Mouse (Mus musculus) megakaryocyte, embryonic 14.5 days (primary cell): ENCODE results near the gene Tmem109. TPM values are rescaled to one million over a fixed set of nuclear protein-coding genes. Genes with fewer than 3 reads are reported as not detected.

Experiments
- H3K27me3 ChIP-seq: replicated peaks from 2 replicates; pipeline ENCODE3; 2012; ENCODE audit warnings: inconsistent platforms
- H3K36me3 ChIP-seq: replicated peaks from 2 replicates; pipeline ENCODE3; 2012; ENCODE audit warnings: low read length, inconsistent platforms, mixed read lengths
- H3K4me1 ChIP-seq: 2 replicates; pipeline ENCODE4 v1.6.1; 2012; ENCODE audit warnings: inconsistent platforms
- H3K4me3 ChIP-seq: replicated peaks from 2 replicates; pipeline ENCODE3; 2012; ENCODE audit warnings: moderate library complexity, mild to moderate bottlenecking, inconsistent platforms
- H3K9me3 ChIP-seq: 2 replicates; pipeline ENCODE4 v1.6.1; 2012; ENCODE audit warnings: inconsistent platforms
- FLI1 ChIP-seq: IDR thresholded peaks from 2 replicates; pipeline ENCODE4 v1.6.1; 2012; ENCODE audit warnings: low read length, inconsistent platforms, mixed read lengths
- GATA1 ChIP-seq: IDR thresholded peaks from 3 replicates; pipeline ENCODE4 v1.6.1; 2012; ENCODE audit warnings: mixed read lengths, low read length, inconsistent platforms, borderline replicate concordance
- polyA plus RNA-seq: library from polyadenylated mRNA; stranded (reverse); fragments of >175 nt; gene quantifications from 2 replicates; pipeline ENCODE4 v1.2.3, GENCODE M21; 2012; ENCODE audit warnings: low replicate concordance; ENCODE audit not compliant: insufficient read depth

Tmem109 gene
- polyA plus RNA-seq, 1 experiment: 17.2 TPM

DNA sequence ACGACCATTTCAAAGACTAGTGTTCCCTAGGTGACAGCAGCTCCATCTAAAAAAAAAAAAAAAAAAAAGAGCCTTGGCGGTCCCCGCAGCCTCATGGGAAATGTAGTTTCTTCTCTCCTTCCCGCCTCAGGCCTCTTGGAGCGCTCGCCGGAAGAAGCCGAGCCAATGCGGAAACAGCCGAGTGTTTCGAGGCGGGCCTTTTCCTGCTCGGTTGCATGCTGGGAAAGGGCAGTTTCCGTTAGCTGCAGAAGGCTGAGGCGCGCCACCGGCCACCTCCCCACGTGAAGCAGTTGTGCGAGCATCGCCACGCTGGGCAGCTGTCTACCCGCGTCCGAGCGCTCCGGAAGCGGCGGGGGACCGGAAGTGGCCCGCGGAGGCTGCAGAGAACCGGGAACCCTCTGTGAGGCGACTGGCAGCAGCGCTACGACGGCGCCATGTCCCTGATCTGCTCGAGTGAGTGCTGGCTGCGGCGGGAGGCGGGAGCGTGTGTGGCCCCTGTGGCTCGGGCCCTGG, 13.3 kb upstream of the Tmem109 start, which contains the start of gene Prpf19:
Gene Prpf19, plus strand, starts transcription at position 216 of the 513 bp plus-strand sequence.
- Histone ChIP-seq H3K36me3 (peaks cover 32% of the 10 kb centered on the region), H3K27me3 (no peaks in the 10 kb centered on the region), H3K4me3 (peak within 1 kb of the TSS; percentile 96), H3K9me3 (no peaks in the 10 kb centered on the region), H3K4me1 (peaks cover 38% of the 10 kb centered on the region)
- TF ChIP-seq FLI1: peak; percentile 88
- no peak for TF ChIP-seq GATA1

DNA sequence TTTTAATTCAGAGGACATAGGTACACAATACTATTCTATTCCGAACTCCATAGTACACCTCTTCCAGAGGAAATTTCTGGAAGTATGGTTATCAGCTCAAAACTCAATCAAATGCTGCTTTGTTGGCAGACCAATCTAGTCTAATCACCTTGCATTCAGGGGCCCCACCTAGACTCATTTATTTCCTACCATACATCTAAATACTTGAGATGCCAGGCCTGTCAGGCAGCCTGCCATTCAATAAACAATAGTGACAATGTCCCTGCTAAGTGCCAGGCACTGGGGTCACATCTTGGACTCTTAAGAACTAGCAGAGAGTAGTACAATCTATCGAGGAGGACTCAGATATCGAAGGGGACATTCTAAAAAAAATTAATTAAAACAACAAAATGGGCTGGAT, 10.4 kb upstream of the Tmem109 start:
- TF ChIP-seq FLI1 (no peak), GATA1 (no peak)
- Histone ChIP-seq H3K9me3 (peaks cover 7% of the 10 kb centered on the region), H3K36me3 (peaks cover 4% of the 10 kb centered on the region), H3K27me3 (peaks cover 3% of the 10 kb centered on the region), H3K4me1 (peaks cover 21% of the 10 kb centered on the region), H3K4me3 (no peak overlapping the region)

DNA sequence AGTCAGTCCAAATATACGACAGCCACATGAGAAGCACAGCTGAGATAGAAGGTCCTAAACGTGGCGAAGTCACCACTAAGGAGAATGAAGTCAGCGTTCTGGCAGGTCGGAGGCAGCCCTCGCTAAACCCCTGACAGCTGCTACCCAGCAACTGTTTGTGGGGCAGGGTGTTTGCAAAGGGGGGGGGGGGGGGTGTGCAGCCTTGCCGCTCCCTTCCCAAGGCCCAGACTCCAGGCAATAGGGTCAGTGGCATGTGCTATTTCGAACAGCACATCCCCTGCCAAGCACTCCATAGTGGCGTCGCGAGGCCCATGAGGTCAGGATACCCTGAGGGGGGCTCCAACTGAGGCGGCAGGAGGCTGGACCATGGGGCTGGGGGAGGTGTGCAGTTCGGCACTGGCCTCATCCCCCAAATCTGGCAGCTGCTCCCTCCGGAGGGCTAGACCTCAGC, 801 bp downstream of the Tmem109 start:
- H3K9me3 ChIP-seq: peaks cover 13% of the 10 kb centered on the region
- no peaks in the 10 kb centered on the region for H3K36me3 ChIP-seq
- peaks cover 27% of the 10 kb centered on the region for H3K4me1 ChIP-seq
- peak overlapping the region; percentile 92 for H3K4me3 ChIP-seq
- H3K27me3 ChIP-seq: peaks cover 19% of the 10 kb centered on the region
- TF ChIP-seq GATA1 (no peak), FLI1 (no peak)

DNA sequence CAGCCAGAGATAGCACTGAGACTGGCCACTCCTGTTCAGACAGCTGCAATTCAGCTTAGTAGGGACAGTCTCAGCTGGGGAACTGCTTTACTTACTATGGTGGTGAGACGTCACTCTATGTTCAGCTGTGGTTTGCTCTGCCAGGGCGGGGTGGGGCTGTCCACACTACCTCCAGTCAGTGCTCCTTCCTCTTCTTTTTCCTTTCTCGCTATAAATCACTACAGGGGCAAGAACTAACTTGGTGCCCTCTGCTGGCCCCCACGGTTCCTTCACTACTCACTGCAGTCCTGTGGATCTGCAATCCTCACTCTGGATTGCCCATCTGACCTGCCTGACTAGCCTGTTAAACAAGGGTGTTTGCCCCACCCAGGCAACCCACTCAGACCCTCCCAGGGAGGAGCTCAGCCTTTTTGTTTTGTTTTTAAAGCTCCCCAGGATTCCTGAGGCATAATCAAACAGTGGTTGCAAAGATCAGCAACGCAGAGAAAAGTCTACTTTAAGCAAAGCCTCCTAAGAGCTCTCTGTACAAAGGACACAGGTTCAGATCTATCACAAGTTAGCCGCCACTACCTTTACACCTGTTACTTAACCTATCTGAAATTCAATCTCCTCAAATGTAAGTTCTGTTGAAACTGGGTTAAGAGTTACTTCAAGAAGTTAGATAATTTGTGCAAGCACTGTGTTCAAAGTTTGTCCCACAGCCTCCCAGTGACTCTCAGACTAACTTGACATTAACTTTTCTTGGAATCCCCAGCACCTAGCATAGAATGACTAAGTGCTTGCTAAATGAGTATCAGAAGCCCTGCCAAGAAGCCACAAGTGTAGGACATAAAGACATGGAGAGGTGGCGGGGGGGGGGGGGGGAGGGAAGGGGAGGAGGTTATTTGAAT, 1.5 kb downstream of the Tmem109 start:
- peaks cover 8% of the 10 kb centered on the region for H3K9me3 ChIP-seq
- peaks cover 25% of the 10 kb centered on the region for H3K27me3 ChIP-seq
- H3K4me1 ChIP-seq: peaks cover 27% of the 10 kb centered on the region
- peak overlapping the region; percentile 92 for H3K4me3 ChIP-seq
- TF ChIP-seq FLI1 (no peak), GATA1 (no peak)
- H3K36me3 ChIP-seq: no peaks in the 10 kb centered on the region

- no peak overlapping the region for H3K4me3 ChIP-seq
- H3K9me3 ChIP-seq: no peaks in the 10 kb centered on the region
- peaks cover 27% of the 10 kb centered on the region for H3K4me1 ChIP-seq
- peaks cover 34% of the 10 kb centered on the region for H3K27me3 ChIP-seq
- TF ChIP-seq GATA1 (no peak), FLI1 (no peak)
- peaks cover 9% of the 10 kb centered on the region for H3K36me3 ChIP-seq
Measured at GRCm38 (mm10) chr19:10878201-10878837, 3.5 kb downstream of the Tmem109 start.

- TF ChIP-seq GATA1 (no peak), FLI1 (no peak)
- no peaks in the 10 kb centered on the region for H3K9me3 ChIP-seq
- peaks cover 31% of the 10 kb centered on the region for H3K36me3 ChIP-seq
- peaks cover 16% of the 10 kb centered on the region for H3K4me1 ChIP-seq
- H3K27me3 ChIP-seq: peaks cover 75% of the 10 kb centered on the region
- H3K4me3 ChIP-seq: no peak overlapping the region
Measured at GRCm38 (mm10) chr19:10871328-10871961, 10.4 kb downstream of the Tmem109 start.

- H3K4me3 ChIP-seq: no peak overlapping the region
- TF ChIP-seq GATA1 (no peak), FLI1 (no peak)
- peaks cover 76% of the 10 kb centered on the region for H3K27me3 ChIP-seq
- H3K4me1 ChIP-seq: peaks cover 16% of the 10 kb centered on the region
- H3K9me3 ChIP-seq: peaks cover under 1% of the 10 kb centered on the region; the same call in 1 of the 2 replicates
- peaks cover 31% of the 10 kb centered on the region for H3K36me3 ChIP-seq
Measured at GRCm38 (mm10) chr19:10870676-10871075, 11.1 kb downstream of the Tmem109 start.

GRCm38 (mm10) chr19:10869886-10870527, 11.8 kb downstream of the Tmem109 start, which contains the start of gene Tmem132a:
Tmem132a (minus strand) TSS chr19:10869940.
- Histone ChIP-seq H3K36me3 (peaks cover 31% of the 10 kb centered on the region), H3K9me3 (peaks cover 5% of the 10 kb centered on the region; the same call in 1 of the 2 replicates), H3K4me3 (peak within 1 kb of the TSS; percentile 84), H3K4me1 (peaks cover 16% of the 10 kb centered on the region), H3K27me3 (peaks cover 77% of the 10 kb centered on the region)
- TF ChIP-seq FLI1 (no peak), GATA1 (no peak)

DNA sequence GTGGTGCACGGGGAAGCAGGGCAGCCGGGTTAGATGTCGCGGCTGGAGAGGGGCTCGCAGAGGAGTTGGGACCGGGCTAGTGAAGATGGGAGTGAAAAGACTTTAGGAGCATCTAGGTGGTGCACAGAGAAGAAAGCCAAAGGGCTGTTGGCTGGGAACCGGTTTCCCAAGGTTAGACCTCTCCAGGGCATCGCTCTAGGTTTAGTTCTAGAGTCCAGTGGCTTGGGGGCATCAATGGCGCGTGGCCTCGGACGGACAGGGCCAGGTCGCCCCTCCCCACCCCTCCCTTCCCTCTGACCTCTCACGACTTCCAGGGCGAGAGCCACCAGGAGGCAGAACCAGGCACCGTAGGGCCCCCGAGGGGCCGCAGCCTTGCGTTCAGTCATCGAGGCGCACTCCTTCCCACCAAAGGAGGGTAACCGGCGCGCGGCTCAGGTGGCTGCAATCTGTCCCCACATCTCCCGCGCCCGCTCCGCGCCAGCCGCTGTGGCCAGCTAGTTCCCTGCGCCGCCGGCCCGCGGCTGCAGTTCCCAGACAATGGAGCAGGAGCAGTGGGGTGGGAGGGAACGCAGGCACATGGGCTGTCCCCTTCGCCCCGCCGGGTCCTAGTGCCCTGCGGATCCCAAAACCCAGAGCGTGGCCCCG, 12.4 kb downstream of the Tmem109 start:
- TF ChIP-seq FLI1 (no peak), GATA1 (no peak)
- H3K36me3 ChIP-seq: peaks cover 31% of the 10 kb centered on the region
- H3K4me1 ChIP-seq: peaks cover 16% of the 10 kb centered on the region
- H3K4me3 ChIP-seq: peak overlapping the region; percentile 84
- H3K27me3 ChIP-seq: peaks cover 82% of the 10 kb centered on the region
- H3K9me3 ChIP-seq: peaks cover 5% of the 10 kb centered on the region; the same call in 1 of the 2 replicates
